Mouse (Mus musculus) cortical plate, adult 2 months (tissue): ENCODE measurements around the gene Prr36. TPM values are rescaled to one million over a fixed set of nuclear protein-coding genes. Genes with fewer than 3 reads are reported as not detected.
"Not testable (repeated sequence)": the region's sequence is repeated elsewhere in the genome, so short reads cannot be mapped to it uniquely, and the experiment has no call there.

Source experiments
- H3K27ac ChIP-seq: fragments of 200-500 bp; 2 replicates; pipeline ENCODE4 v1.5.1; 2012; ENCODE audit warnings: low read length, control low read depth, inconsistent platforms; ENCODE audit not compliant: insufficient read depth
- H3K4me1 ChIP-seq: fragments of 200-500 bp; 2 replicates; pipeline ENCODE4 v1.6.1; 2011; ENCODE audit warnings: low read length; ENCODE audit not compliant: control insufficient read depth, insufficient read depth
- H3K4me3 ChIP-seq: fragments of 200-500 bp; 2 replicates; pipeline ENCODE4 v1.5.1; 2011; ENCODE audit warnings: mild to moderate bottlenecking, low read length, control low read depth; ENCODE audit not compliant: insufficient read depth
- CTCF ChIP-seq: fragments of 200-500 bp; IDR thresholded peaks from 2 replicates; pipeline ENCODE4 v1.5.1; 2011; ENCODE audit warnings: mild to moderate bottlenecking, control low read depth, low read length; ENCODE audit not compliant: insufficient read depth; ENCODE audit errors: extremely low read depth
- POLR2A ChIP-seq: fragments of 200-500 bp; IDR thresholded peaks from 2 replicates; pipeline ENCODE4 v1.6.1; 2011; ENCODE audit warnings: mild to moderate bottlenecking, low read length, control low read depth; ENCODE audit not compliant: insufficient read depth; ENCODE audit errors: extremely low read depth
- polyA plus RNA-seq: library from polyadenylated mRNA; depleted of rRNA; stranded (reverse); fragments of >200 nt; gene quantifications from 2 replicates; pipeline ENCODE4 v1.2.3, GENCODE M21; 2012

The Prr36 gene
- polyA plus RNA-seq, 1 experiment: 16.7 TPM

DNA sequence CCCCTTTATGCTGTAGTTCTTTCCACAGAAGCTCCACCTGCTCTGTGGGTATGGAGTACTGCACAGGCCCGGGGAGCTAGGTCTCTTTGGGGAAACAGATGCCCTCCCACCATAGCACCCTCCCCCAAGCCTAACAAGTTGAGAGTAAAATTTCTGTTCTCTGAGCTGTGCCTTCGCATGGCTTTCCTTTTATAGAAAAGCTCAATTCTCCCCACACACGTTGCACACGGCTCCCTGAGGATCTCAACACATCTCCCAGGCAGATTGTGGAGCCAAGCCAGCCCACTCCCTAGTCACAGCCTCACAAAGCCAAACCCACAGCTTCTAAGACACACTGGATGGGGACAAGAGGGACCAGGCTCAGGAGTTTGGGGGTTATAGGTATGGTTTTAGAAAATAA lies 39.7 kb upstream of the Prr36 start:
- TF ChIP-seq POLR2A (peak; percentile 84; the same call in 1 of the 2 replicates), CTCF (no peak)
- Histone ChIP-seq H3K27ac (0 out of 2 replicates have a peak overlapping the region, but pooled peaks have one; percentile 31), H3K4me1 (peaks cover 7% of the 10 kb centered on the region), H3K4me3 (0 out of 2 replicates have a peak overlapping the region, but pooled peaks have one; percentile 89)

DNA sequence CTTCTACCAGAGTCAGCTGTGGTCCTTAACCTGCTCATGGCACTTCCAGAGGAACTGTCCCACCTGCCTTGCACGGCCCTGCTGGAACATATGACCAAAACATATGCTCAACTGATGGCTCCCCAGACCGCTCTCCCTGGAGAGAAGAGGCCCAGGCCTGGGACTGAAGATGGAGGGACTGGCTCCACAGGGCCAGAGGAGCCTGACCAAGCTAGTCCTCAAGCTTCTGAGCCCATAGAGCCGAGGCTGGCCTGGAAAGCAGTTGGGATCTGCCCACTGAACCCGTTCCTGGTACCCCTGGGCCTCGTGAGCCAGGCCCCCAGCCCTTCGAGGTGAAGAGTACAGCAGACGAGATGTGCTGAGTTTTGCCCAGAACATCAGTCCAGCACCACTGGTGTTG lies 38.2 kb upstream of the Prr36 start:
- not testable (repeated sequence) for H3K27ac ChIP-seq, H3K4me1 ChIP-seq, H3K4me3 ChIP-seq

DNA sequence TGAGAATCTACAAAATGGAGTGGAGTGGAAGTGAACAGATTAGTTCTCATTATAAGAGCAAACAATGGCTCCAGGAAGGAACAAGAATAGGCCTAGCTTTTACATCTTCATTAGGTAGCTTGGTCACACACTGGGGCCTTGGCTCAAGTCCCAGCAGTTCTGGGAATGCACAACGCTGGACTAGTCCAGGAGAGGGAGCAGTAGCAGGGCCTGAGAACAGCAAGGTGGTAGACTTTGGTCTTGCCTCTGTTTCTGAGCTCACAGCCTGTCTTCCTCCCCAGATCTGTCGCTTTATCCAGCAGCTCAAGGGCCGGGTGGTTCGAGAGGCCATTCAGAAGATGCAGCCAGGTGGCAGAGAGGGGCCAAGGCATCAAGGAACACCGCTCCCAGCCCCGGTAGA lies 36.7 kb upstream of the Prr36 start:
- Histone ChIP-seq H3K4me1 (peaks cover 4% of the 10 kb centered on the region), H3K27ac (no peak overlapping the region; the same call in 1 of the 2 replicates), H3K4me3 (peak overlapping the region; percentile 94; the same call in 1 of the 2 replicates)
- TF ChIP-seq CTCF (peak; percentile 46), POLR2A (no peak)

DNA sequence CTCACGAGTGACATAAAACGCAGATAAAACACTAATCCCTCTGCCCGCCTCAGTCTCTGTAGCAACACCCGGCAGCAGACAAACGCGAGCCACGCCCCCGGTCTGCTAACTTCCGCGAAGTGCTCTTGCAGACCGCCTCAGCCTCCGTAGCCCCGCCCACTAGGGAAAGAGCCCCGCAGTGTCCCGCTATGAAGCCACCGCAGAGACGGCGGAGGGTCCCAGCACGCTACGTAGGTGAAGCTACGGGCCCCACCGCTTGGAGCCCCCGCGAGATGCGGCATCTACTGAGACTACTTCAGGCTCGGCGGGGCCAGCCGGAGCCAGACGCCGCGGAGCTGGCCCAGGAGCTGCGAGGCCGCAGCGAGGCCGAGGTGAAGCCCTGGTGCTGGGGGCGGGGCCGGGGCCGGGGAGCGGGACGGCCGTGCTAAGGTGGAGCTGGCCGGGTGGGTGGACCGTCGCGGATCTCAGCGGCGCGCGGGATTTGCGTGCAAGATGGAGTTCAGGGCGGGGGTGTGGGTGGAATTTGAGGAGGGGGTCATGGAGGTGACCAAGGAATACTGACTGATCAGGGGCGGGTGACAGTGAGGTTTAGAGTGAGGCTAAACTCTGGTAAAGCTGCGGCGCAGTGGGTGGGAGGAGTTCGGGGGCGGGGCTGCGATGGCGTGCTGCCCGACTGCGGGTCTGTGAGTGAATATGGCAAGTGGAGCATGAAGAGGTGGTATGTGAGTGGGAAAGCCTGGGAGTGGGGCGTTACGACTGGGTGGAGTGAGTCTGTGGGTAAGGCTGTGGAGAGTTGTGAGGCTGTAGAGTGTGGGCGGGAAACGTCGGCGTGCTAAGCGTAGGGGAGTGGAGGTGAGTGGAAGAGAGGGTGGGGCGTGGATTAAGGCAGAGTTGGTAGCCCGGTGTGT lies 35.9 kb upstream of the Prr36 start, which contains the start of gene Snapc2:
Snapc2 (plus strand) TSS at position 147 of the 908 bp plus-strand sequence.
- Histone ChIP-seq H3K4me3 (peak within 1 kb of the TSS; percentile 94), H3K27ac (peak within 1 kb of the TSS; percentile 48; the same call in 1 of the 2 replicates), H3K4me1 (peaks cover 4% of the 10 kb centered on the region)
- TF ChIP-seq CTCF (no peak), POLR2A (peak; percentile 43; the same call in 1 of the 2 replicates)

DNA sequence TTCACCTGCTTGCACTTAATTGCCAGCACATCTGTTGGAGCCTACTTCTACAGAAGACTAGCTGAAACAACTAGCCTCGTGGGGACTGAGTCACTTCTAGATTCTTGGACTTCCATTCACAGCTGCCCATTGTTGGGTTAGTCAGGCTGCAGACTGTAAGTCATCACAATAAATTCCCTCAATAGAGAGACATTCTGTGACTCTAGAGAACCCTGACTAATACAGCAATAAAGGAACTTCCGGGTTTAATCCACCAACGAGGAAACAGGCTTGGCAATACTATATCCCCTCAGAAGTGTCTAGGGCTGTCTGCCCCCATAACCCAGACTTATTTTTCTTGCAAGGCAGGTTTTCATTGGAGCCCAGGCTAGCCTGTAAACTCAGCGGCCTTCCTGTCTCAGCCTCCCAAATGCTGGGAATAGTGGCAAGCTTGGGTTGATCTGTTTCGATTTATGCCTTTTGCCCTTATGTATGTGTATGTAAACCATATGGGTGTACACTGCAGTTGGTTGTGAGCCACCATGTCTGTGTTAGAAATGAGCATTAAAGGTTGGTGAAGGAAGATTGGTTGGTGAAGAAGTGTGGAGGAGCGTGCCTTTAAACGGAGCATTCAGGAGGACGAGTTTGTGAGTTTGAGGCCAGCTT lies 35.0 kb upstream of the Prr36 start:
- H3K27ac ChIP-seq: no peak overlapping the region
- TF ChIP-seq CTCF (no peak), POLR2A (no peak)
- H3K4me1 ChIP-seq: peaks cover 4% of the 10 kb centered on the region
- peak overlapping the region; percentile 94 for H3K4me3 ChIP-seq

DNA sequence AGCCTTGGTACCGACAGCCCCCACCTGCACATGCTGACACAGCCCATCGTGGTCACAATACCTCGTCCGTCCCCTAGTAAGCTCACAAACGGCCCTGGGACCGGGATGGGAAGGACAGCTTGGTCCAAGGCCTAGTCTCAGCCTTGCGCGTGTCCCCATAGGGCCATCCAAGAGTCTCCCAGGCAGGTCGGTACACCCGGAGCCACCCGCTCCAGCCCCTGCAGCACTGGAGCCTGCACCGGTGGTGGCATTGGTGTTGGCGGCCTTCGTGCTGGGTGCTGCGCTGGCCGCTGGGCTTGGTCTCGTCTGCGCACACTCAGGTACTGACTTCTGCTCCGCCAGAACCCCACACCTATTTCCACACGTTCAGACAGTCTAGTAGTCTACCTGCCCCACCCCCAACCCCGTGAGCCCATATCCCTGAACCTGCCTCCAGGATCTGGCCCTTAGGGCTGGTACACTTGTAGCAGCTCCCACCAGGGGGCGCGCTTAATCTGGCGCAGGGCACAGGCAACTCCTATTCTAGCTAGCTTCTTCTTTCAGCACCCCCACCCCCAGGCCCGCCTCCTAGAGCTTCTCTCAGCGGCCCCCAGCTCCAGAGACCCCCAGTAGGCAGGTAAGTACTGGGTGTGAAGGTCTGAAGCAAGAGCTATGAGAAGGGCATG lies 33.2 kb upstream of the Prr36 start:
- peak; percentile 76 for TF ChIP-seq CTCF
- no peak for TF ChIP-seq POLR2A
- no peak overlapping the region for H3K4me3 ChIP-seq
- H3K27ac ChIP-seq: no peak overlapping the region
- H3K4me1 ChIP-seq: peaks cover 3% of the 10 kb centered on the region

DNA sequence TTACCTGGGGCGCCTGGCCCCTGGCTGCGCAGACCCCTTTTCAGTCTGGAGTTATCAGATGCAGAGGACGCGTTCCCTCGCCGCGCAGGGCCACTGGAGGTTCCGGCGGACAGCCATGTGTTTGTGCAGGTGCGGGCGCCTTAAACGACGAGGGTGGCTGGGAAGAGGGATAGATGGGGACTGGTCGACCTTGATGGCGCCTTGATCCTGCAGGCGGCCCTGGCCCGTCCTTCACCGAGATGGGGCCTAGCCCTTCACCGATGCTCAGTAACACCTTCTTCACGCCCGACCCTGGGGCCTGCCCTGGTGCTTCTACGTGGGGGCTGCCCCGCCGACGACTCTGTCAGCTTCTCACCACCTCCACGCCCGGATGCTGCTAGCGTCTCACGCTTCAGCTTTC lies 32.0 kb upstream of the Prr36 start:
- Histone ChIP-seq H3K4me1 (peaks cover 3% of the 10 kb centered on the region), H3K4me3 (no peak overlapping the region), H3K27ac (no peak overlapping the region)
- TF ChIP-seq POLR2A (no peak), CTCF (no peak)

DNA sequence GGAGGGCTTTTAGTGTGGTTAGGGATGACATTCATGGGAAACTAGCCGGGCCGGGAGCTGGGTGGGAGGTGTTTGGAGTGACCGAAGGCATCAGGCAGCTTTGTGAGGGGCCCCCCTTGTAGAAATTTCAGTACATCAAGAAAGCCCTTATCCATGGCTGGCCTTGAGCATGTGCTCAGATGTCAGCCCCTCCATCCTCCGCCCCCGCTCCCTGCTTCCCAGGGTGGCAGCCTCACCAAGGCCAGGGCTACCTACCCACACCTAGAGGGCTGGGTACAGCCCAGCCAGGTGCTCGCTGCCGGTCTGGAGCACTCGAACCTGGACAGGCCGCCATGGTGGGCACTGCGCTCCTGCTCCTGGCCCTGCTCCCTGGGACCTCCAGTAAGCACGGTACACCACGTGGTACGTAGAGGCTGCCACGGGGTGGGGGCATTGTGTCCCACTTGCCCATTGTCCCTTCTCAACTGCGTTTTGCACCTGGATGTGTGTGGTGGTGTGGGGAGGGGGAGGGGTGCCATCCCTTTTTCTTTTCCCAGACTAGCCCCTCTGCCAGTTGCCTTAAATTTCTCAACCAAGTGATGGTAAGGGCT lies 30.8 kb upstream of the Prr36 start, which contains the start of gene Tgfbr3l:
Tgfbr3l (plus strand) TSS at position 264 of the 590 bp plus-strand sequence.
- no peak within 1 kb of the TSS for H3K27ac ChIP-seq
- H3K4me1 ChIP-seq: peaks cover 3% of the 10 kb centered on the region
- H3K4me3 ChIP-seq: no peak within 1 kb of the TSS
- no peak for TF ChIP-seq POLR2A
- TF ChIP-seq CTCF: no peak

DNA sequence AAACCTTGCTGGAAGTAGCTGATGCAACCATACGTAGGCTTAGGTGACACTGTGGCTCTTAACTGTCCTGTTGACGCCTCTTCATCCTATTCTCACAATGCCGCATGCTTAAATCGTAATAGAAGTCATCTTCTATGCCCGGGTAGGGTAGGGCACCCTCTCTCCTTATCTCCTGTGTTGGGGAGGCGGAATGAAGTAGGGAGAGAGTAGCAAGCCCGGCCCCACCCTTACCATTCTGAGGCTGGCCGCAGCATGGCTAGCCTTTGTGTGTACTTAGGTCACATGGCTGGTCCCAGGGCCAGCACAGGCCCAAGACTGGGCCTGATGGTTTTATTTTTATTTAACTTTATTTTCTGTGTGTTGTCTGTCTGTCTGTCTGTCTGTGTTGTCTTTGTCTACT lies 30.0 kb upstream of the Prr36 start:
- TF ChIP-seq CTCF: no peak
- no peak for TF ChIP-seq POLR2A
- no peak overlapping the region for H3K27ac ChIP-seq
- no peak overlapping the region for H3K4me3 ChIP-seq
- no peaks in the 10 kb centered on the region for H3K4me1 ChIP-seq
